Mouse (Mus musculus) induced T-regulatory cell, adult 2 months (primary cell): Measurements from ENCODE around the gene Luc7l.
"Not testable (repeated sequence)": the region's sequence is repeated elsewhere in the genome, so short reads cannot be mapped to it uniquely, and the experiment has no call there.

Experiments
- DNase-seq: peaks from one replicate; pipeline ENCODE4 v3.0.0-alpha.2; 2012; ENCODE audit warnings: low read depth

Luc7l gene

DNA sequence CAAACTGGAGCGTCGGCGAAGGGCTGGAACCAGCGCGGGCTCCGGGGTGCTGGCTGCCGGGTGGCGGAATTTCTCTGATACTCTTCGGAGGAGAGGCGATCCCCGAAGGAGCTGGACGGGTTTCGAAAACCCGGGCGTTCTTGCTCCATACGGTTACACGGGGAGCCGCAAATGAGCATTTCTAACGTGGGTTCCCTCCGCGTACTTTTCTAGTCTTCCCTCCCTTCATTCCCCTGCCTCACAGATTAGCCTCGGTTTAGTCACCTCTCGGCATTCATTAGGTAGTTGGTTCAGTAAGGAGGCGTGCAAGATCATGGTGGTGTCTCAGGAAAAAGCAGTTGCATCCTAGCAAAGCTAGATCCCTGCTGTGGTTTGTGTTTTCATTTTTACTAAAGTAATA, 703 bp downstream of the Luc7l start:
- no peak for DNase-seq

- no peak for DNase-seq
Observed at GRCm38 (mm10) chr17:26255313-26255712, 2.6 kb downstream of the Luc7l start.

- DNase-seq, result peak; percentile 49
Observed at GRCm38 (mm10) chr17:26261826-26262225, 9.1 kb downstream of the Luc7l start.

GRCm38 (mm10) chr17:26262384-26262783, 9.7 kb downstream of the Luc7l start:
- DNase-seq, result no peak

- DNase-seq, result peak; percentile 46
Observed at GRCm38 (mm10) chr17:26268851-26269250, 16.2 kb downstream of the Luc7l start.

GRCm38 (mm10) chr17:26269577-26269976, 16.9 kb downstream of the Luc7l start:
- not testable (repeated sequence) for DNase-seq

GRCm38 (mm10) chr17:26272586-26272985, 19.9 kb downstream of the Luc7l start:
- DNase-seq, result no peak

DNA sequence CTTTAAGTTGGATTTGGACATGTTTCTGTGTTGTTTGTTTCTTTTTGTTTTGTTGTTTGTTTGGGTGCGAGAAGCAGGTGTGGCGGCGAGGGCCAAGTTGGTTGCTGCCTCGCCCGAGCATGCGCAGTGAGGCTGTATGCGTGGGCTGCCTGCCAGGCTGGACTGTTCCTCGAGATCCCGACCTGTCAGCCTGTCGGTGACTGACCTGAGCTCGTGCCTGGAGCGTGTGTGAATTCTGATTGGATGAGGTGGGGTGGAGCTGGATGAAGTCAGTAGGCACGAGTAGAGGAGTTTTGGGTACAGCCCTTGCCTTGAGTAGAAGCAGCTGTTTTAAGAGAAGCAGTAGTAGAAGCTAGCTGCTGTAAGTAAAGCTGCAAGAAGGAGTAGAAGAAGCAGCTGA, 23.2 kb downstream of the Luc7l start:
- no peak for DNase-seq

DNA sequence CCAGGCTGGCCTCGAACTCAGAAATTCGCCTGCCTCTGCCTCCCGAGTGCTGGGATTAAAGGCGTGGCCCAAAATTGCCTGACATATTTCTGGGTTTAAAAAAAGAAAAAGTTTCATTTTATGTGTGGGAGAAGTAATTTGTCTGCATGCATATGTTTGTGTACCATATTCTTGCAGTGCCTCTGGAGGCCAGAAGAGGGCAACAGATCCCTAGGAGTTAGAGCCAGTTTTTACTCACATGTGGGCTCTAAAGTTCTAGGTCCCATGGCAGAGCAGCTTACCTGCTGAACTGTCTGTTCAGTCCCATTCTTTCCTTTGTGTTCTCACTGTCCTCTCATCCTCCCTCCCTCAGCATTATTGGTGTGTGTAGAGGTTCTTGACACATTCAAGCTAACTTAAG, 24.0 kb downstream of the Luc7l start:
- DNase-seq, result peak; percentile 67

GRCm38 (mm10) chr17:26286199-26286955, 33.7 kb downstream of the Luc7l start:
- no peak for DNase-seq

DNA sequence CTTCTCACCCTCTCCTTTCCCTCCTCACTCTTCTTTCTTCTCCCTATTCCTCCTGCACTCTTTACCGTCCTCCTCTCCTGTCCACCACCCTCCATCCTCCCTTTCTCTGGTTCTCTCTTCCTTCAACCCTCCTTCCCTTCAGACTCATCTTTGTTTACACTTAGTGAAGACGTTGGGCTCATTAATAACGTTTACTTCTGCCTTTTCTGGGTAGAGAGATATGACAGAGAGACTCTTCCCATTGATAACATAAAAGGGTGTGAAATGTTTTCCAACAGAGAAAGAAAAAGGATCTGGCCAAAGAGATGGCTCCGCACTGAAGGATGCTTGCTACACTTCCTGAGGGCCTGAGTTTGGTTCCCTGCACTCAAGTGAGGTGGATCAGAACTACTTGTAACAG, 36.8 kb downstream of the Luc7l start:
- no peak for DNase-seq

DNA sequence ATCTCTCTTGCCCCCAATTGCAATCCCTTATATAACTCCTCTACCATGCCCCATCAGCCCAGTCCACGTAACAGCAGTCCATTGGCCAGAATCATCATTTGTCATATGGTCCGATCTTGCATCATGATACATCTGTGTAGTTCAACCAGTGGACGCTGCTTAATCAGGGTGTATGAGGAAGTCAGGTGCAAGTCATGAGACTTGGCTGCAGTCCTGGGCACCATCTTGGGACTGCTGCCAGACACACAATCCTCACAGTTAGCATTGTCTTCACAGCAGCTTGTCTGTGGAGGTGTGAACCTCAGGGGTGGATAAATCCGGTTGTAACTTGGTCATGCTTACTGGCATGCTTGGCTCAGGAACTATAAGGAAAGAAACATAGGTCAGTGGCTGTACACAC, 45.6 kb downstream of the Luc7l start:
- not testable (repeated sequence) for DNase-seq

GRCm38 (mm10) chr17:26314291-26314690, 61.6 kb downstream of the Luc7l start:
- DNase-seq, result peak; percentile 24

DNA sequence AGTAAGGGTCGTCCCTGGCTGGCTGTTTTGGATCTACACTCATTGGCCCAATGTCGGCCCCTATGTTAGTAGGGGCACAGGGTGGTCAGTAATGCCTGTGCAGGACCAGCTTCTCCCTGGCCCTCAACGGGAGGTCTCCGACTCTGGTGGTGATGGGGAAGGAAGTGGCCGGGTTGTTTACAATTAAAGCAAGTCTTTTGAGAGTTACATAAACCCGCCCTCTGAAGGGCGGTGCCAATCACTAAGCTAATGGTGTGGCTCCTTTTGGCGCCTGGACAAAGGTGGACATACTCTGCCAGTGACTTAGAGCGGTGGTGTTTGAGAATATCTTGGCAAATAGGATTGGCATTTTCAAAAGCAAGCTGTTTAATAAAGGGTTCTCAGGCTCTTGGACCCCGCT, 62.8 kb downstream of the Luc7l start:
- no peak for DNase-seq

DNA sequence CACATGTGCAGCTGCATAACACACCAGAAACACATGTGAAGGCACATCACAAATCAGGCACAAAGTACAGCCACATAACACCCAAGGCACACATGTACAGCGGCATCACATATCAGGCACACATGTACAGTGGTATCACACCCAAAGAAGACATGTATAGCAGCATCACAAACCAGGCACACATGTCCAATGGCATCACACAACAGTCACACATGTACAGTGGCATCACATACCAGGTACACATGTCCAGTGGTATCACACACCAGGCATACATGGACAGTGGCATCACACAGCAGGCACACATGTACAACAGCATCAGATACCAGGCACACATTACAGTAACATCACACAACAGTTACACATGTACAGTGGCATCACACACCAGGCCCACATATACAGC, 65.7 kb downstream of the Luc7l start:
- no peak for DNase-seq
